Mouse (Mus musculus): ENCODE data around the gene Rrp1. TPM values are rescaled to one million over a fixed set of nuclear protein-coding genes. Genes with fewer than 3 reads are reported as not detected.
"Not testable (repeated sequence)": the region's sequence is repeated elsewhere in the genome, so short reads cannot be mapped to it uniquely, and the experiment has no call there.

Rrp1 gene
- polyA plus RNA-seq, 2 experiments from 2014 or later: 92.2 to 124 TPM

GRCm38 (mm10) chr10:78378516-78378915, 34.3 kb downstream of the Rrp1 start:
- no peak for ATAC-seq

- peak; percentile 97 for ATAC-seq
Measured at GRCm38 (mm10) chr10:78372681-78373668, 39.9 kb downstream of the Rrp1 start.

GRCm38 (mm10) chr10:78371746-78372145, 41.1 kb downstream of the Rrp1 start:
- no peak for ATAC-seq

DNA sequence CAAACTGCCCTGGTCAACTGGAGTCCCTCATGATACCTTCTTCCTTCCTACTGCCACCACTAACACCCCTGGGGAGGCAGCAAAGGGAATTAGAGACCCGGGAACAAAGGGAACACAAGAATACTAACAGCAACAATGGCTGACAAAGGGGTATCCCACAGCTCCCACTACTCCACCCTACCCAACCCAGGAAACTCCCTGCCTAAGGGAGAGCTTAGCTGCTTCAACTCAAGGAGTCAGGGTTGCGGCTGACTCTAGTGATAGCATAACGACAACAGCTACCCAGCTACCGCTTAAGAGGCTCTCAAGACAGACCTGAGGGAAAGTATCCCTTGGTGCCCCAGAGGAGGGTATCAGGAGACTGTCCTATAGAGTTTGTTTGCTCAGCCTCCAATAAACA, 45.3 kb downstream of the Rrp1 start:
- ATAC-seq: no peak

DNA sequence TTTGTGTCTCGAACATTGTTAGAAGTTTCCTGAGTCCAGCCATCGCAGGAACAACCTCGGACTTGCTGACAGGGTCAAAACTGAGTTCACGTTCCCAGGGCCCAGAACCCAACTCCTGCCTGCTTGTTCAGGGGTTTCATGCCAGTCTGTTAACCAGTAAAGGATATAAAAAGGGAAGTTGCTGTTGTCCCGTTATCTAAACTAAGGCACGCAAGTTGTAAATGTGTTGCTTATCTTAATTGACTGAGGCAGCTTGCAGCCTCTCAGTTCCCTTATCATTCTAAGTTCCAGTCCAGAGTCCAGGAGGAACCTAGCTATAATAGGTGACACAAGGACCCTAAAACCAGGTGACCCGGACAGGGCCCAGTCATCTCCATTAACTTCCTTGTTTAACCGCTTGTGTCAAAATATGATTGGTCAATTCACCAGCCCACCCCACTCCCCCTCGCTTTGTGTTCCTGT, 46.0 kb downstream of the Rrp1 start:
- no peak for ATAC-seq

GRCm38 (mm10) chr10:78366195-78366834, 46.5 kb downstream of the Rrp1 start:
- ATAC-seq: no peak

DNA sequence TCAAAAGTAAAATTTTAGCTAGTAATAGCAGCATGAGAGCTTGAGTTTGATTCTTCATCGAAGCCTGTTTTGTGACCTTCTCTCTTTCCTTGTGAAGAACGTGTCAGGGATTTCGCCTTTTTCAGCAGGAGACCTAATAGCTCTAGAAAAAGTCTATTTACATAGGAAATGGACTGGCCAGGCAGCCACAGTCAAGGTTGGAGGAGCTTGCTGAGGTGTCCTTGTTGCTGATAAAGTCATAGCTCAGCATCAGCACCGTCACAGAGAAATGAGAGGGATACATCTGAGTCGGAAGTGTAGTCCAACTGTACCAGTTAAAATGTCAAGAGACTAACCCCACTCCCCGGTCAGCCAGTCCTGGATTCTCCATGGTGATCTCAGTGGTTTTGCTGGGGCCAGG, 47.3 kb downstream of the Rrp1 start:
- ATAC-seq: no peak

- ATAC-seq: no peak
Measured at GRCm38 (mm10) chr10:78364106-78364505, 48.7 kb downstream of the Rrp1 start.

DNA sequence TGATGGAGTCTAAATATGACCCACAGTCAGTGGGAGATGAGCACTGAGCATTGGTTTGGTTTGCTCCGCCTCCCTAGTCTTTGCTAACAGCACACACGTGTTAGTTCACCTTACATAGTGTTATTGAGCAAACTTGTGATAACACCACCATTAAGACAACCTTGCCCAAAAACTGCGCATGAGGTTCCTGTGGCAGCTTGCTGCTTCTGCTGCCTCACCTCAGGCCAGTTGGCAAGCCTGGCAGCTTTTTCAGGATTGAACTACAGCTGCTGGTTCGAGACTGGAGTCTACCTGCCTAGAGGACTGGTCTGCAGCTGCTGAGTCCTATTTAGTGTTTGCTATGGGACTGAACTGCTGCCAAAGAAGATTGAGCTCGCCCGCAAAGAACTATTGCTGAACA, 49.5 kb downstream of the Rrp1 start:
- no peak for ATAC-seq

DNA sequence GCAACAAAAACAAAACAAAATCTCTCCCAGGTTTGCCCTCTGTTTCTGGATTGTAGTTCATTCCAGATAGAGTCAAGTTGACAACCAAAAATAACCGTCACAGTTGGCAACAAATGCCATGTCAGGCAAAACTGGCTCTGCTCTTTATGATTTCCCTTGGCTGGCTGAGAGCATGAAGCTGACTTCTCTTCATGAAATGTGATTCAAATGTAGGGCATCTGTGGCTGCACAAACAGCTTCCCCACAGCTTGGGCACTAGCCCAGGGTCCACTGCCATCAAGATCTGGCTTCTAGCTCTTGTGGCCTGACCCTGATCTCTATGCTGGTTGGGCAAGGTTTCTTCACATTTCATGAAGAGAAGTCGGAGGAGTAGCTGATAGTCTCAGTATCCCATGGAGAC, 50.9 kb downstream of the Rrp1 start:
- ATAC-seq: no peak

DNA sequence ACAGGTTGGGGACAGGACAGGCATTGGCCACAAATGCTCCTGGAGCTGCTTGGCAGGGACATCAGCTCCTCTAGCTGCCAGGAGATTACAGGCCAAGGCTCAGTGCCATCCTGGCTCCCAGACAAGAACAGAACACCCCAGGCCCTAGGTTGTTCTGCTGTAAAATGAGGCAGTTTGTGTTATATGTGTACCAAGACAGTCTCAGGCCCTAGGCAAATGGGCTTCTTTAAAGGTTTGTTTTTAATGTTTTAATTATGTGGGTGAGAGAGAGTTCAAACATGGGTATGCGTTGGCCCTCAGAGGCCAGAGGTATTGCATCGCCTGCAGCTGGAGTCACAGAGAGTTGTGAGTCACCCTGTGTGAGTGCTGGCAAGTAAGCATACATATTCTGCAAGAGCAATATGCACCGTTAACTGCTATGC, 52.5 kb downstream of the Rrp1 start:
- no peak for ATAC-seq

GRCm38 (mm10) chr10:78358999-78359398, 53.8 kb downstream of the Rrp1 start:
- ATAC-seq: not testable (repeated sequence)

DNA sequence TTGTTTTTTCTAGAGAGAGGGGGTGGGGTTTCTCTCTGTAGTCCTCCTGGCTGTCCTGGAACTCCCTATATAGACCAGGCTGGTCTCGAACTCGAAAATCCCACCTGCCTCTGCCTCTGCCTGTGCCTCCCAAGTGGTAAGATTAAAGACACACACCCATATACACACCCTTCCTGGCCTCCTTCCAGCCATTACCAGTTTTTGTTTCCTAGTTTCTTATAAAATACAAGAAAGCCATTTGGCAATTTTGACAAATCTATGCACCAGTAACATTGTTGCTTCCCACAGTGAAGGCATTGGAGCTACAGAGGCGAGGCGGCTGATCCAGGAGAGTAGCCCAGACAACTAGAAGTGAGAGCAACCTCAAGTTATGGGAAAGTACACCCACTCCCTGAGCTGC, 54.6 kb downstream of the Rrp1 start:
- ATAC-seq: no peak

GRCm38 (mm10) chr10:78357742-78358141, 55.1 kb downstream of the Rrp1 start:
- no peak for ATAC-seq

- ATAC-seq: no peak
Measured at GRCm38 (mm10) chr10:78355931-78356593, 56.8 kb downstream of the Rrp1 start.

GRCm38 (mm10) chr10:78353196-78353595, 59.6 kb downstream of the Rrp1 start:
- ATAC-seq: no peak

DNA sequence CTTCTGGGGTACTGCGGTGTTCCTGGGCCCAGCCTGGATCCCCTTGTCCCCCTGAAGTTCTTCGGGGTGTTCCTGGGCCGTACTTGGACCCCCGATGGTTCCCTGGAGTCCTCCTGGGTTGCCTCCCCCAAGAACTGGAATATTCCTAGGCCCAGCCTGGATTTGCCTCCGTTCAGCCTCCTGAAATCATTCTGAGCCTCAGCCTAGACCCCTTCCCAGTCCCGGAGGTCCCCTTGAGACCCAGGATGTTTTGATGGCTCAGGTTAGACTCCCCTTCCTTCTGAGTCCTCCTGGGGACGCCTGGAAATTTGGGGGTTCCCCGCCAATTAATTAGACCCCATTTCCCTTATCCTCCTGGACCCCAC, 60.2 kb downstream of the Rrp1 start:
- no peak for ATAC-seq

DNA sequence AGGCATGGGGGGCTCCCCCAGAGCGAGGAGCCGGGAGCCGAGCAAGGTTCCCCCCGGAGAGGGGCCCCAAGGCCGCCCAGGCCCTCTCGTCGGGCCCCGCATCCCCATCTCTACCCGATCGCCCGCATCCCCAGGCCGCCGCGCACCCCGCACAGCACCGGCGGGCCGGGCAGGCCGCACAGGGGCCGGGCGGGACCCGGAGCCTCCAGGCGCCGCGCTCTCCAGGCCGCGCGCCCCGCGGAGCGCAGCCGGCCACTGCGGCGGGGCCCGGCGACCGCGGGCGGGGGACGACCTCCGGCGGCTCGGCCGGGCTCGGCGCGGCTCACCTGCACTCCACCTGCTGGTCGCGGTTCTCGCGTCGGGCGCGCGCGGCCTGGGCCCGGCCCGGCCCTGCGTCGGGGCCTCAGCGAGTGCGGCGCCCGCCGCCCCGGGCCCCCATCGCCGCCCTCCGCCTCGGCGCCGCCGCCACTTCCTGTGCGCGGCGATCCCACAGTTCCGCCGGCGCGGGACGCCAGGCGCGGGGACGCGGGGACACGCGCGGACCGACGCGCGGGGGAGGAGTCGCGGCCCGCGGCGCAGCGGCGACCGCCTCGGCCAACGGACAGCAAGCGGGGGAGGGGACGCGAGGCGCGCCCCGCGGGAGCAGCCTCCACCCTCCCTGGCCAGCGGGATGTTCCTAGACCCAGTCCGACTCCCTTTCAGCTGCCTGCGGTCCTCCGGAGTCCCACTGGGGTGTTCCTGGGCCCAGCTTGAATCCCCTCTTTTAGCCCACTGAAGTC, 60.8 kb downstream of the Rrp1 start, which contains the start of gene Agpat3:
Gene Agpat3 (minus strand): TSS at position 603 of the 779 bp plus-strand sequence.
- ATAC-seq: peak; percentile 72

- ATAC-seq: peak; percentile 31
Measured at GRCm38 (mm10) chr10:78351564-78351886, 61.3 kb downstream of the Rrp1 start.

DNA sequence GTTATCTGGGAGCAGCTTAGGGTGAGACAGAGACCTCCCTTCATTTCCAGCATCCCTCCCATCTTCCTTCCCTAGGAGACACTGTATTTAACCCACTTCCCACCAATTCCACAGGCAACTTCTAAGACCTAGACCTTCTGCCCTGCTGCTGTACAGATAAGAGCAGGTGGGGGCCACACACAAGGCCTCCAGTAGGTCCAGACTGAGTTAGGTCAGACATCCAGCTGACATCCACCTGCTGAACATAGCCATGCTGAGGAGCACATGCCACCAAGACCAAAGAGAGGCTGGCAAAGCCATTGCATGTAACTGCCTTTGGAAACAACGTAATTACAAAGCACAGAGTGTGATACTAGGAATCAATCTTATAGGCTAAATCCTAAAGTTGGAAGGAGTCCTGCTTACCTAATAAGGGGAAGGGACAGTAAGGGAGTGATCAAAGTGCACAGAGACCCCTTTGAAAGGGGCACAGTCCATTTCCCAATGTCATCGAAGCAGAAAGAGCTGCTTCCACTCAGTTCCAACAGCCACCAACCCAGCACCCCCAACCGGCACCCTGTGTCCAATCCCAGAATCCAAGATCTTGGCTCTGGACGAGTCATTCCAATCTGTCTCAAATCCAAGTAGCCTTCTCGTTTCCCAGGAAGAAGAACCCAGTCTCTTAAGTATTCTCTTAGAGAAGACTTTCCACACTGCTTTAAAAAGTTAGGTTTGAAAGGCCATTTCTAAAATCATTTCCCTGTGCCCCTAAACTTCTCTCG, 61.9 kb downstream of the Rrp1 start:
- ATAC-seq: no peak

All from activated CD4-positive, CD25-positive, alpha-beta regulatory T cell, adult 4 months (primary cell).